In the genomic region with DNA sequence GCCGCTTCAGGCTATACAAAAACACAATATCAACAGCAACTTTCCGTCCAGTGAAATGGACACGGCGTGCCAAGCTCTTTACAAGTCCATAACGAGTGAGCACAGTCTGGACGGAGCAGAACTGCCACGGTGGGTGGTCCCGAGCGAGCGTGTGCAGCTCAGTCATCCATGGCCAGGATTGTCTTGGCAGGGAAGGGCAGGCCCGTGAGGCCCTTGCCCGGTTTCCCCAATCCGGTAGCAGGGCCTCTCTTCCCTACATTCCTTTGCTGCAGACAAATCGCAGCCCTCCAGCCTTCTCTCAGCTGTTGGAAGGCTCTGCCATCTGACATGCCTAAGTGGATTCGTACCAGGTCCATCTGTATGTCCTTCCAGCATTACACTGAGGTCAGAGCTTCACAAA, we compare ENCODE assay signal across 8 mouse cellular contexts.
A peak's percentile ranks its signal among the peaks of the same experiment; 100 is the strongest.
DNase-seq lines count a peak whose midpoint lies in the region; ATAC-seq lines count a peak whose summit lies in the region.

No protein-coding gene starts in this region.

- H3K9ac ChIP-seq in embryonic facial prominence, embryonic 11.5 days (replicated peaks; ENCODE audit: low read length), result peak overlapping the region; percentile 3; the same call in 1 of the 2 replicates
- 0 out of 2 replicates have a peak overlapping the region, but pooled peaks have one; percentile 41 for H3K9ac ChIP-seq in heart, embryonic 16.5 days (ENCODE audit: low read length)

- no peaks in the 10 kb centered on the region for H3K36me3 ChIP-seq in embryonic facial prominence, embryonic 11.5 days (replicated peaks; ENCODE audit: control insufficient read depth, insufficient read depth, low read depth, low read length)
- H3K36me3 ChIP-seq in heart, embryonic 16.5 days (ENCODE audit: control insufficient read depth, insufficient read depth), result no peaks in the 10 kb centered on the region

- DNase-seq in cerebellum, postnatal 25 days, result peak; percentile 42 to 68
- DNase-seq in embryonic facial prominence, embryonic 11.5 days (ENCODE audit: low spot score), result peak; percentile 44
- peak; percentile 73 for DNase-seq in lung, postnatal 10 days
- DNase-seq in testis, postnatal 10 days (ENCODE audit: low spot score), result peak; percentile 65
- DNase-seq in spleen, adult 12 weeks (ENCODE audit: low spot score), result no peak
- DNase-seq in thymus, postnatal 25 days, result no peak

- ATAC-seq in cerebellum, adult (ENCODE audit: insufficient number of reproducible peaks, low FRiP score, low TSS enrichment), result no peak
- 0 out of 2 replicates have a peak, but pooled peaks have one; percentile 29 for ATAC-seq in embryonic facial prominence, embryonic 11.5 days (replicated peaks; ENCODE audit: insufficient number of reproducible peaks, low FRiP score, low TSS enrichment, low read depth)
- peak; percentile 78 for ATAC-seq in heart, embryonic 16.5 days (replicated peaks; ENCODE audit: extremely low read depth, insufficient read depth, low FRiP score)

- H3K27me3 ChIP-seq in embryonic facial prominence, embryonic 11.5 days (ENCODE audit: control insufficient read depth, insufficient read depth, low read length), result no peaks in the 10 kb centered on the region
- H3K27me3 ChIP-seq in heart, embryonic 16.5 days (ENCODE audit: control insufficient read depth, insufficient read depth, low read length), result no peaks in the 10 kb centered on the region

- no peak overlapping the region for H3K27ac ChIP-seq in embryonic facial prominence, embryonic 11.5 days (replicated peaks; ENCODE audit: low read depth, low read length)
- H3K27ac ChIP-seq in heart, embryonic 16.5 days (ENCODE audit: low read length), result peak overlapping the region; percentile 83

- no peaks in the 10 kb centered on the region for H3K9me3 ChIP-seq in embryonic facial prominence, embryonic 11.5 days (replicated peaks; ENCODE audit: control insufficient read depth, low read length)
- H3K9me3 ChIP-seq in heart, embryonic 16.5 days (replicated peaks; ENCODE audit: control insufficient read depth, low read length), result no peaks in the 10 kb centered on the region

- H3K4me2 ChIP-seq in embryonic facial prominence, embryonic 11.5 days (ENCODE audit: low read depth, low read length), result no peak overlapping the region
- peak overlapping the region; percentile 40 for H3K4me2 ChIP-seq in heart, embryonic 16.5 days (ENCODE audit: low read depth, low read length)

- H3K4me3 ChIP-seq in embryonic facial prominence, embryonic 11.5 days (ENCODE audit: low read depth, low read length), result no peak overlapping the region
- H3K4me3 ChIP-seq in heart, embryonic 16.5 days (ENCODE audit: low read length), result no peak overlapping the region

- 48% methylated on average over 12 of the region's 15 CpGs for WGBS in embryonic facial prominence, embryonic 11.5 days
- WGBS in heart, embryonic 16.5 days, result 32% methylated on average over 15 of the region's 15 CpGs

- H3K4me1 ChIP-seq in embryonic facial prominence, embryonic 11.5 days (ENCODE audit: control insufficient read depth, insufficient read depth, low read length), result 0 out of 2 replicates have a peak, but pooled peaks cover 7% of the 10 kb centered on the region
- H3K4me1 ChIP-seq in heart, embryonic 16.5 days (ENCODE audit: control insufficient read depth, insufficient read depth, low read length), result peaks cover 28% of the 10 kb centered on the region

Comparison
In these comparisons a context has a peak if more than half of its experiments do, and no peak if none do; other contexts are left out.
1. DNase-seq: peak in cerebellum, postnatal 25 days (2 of 2), embryonic facial prominence, embryonic 11.5 days (single experiment), lung, postnatal 10 days (single experiment) and testis, postnatal 10 days (single experiment); none in spleen, adult 12 weeks (single experiment) and thymus, postnatal 25 days (single experiment).